Mouse (Mus musculus) liver, embryonic 14.5 days (tissue): Measurements from ENCODE around the gene Hist1h4f. TPM values are rescaled to one million over a fixed set of nuclear protein-coding genes. Genes with fewer than 3 reads are reported as not detected.
A peak's percentile ranks its signal among the peaks of the same experiment; 100 is the strongest.
"Not testable (repeated sequence)": the region's sequence is repeated elsewhere in the genome, so short reads cannot be mapped to it uniquely, and the experiment has no call there.

Experiments used
- ATAC-seq: fragments of 200-750 bp; cut with Nextera tagmentation; 2 replicates; pipeline ENCODE4 v1.8.0; 2017; ENCODE audit warnings: moderate number of reproducible peaks, mild to moderate bottlenecking, moderate library complexity; ENCODE audit not compliant: insufficient read depth
- DNase-seq, 3 experiments: peaks; one replicate each; pipeline ENCODE4 v3.0.0-alpha.2; 2012 to 2013; ENCODE audit warnings: low read depth in 3 of 3, low spot score in 3 of 3
- H3K27ac ChIP-seq: fragments of 300-500 bp; sonication (generic); 2 replicates; pipeline ENCODE4 v1.5.1; 2014; ENCODE audit warnings: moderate library complexity, mild to moderate bottlenecking, control low read depth, inconsistent platforms
- H3K27me3 ChIP-seq: fragments of 300-500 bp; sonication (generic); 2 replicates; pipeline ENCODE4 v1.6.1; 2014; ENCODE audit warnings: mild to moderate bottlenecking, low read length, moderate library complexity; ENCODE audit not compliant: control insufficient read depth, insufficient read depth
- H3K36me3 ChIP-seq: fragments of 300-500 bp; sonication (generic); replicated peaks from 2 replicates; pipeline ENCODE4 v1.6.1; 2014; ENCODE audit warnings: low read depth; ENCODE audit not compliant: control insufficient read depth, insufficient read depth
- H3K4me1 ChIP-seq, 2 experiments: fragments of 200-500 bp in 1 of 2; fragments of 300-500 bp in 1 of 2; sonication (generic) in 1 of 2; replicated peaks; 2 replicates each; pipeline ENCODE4 v1.6.1; 2012 to 2014; ENCODE audit warnings: antibody characterized with exemption in 1 of 2, inconsistent platforms in 1 of 2, low read length in 1 of 2; ENCODE audit not compliant: control insufficient read depth in 2 of 2, insufficient read depth in 2 of 2
- H3K4me2 ChIP-seq: fragments of 300-500 bp; sonication (generic); 2 replicates; pipeline ENCODE4 v1.6.1; 2014; ENCODE audit warnings: low read depth, mild to moderate bottlenecking, control low read depth, moderate library complexity
- H3K4me3 ChIP-seq, 2 experiments: fragments of 200-500 bp in 1 of 2; fragments of 300-500 bp in 1 of 2; sonication (generic) in 1 of 2; 2 replicates each; pipeline ENCODE4 v1.5.1; 2012 to 2014; ENCODE audit warnings: low read depth in 2 of 2, low read length in 2 of 2, mild to moderate bottlenecking in 2 of 2, control low read depth in 1 of 2, inconsistent platforms in 1 of 2, moderate library complexity in 1 of 2; ENCODE audit not compliant: insufficient read depth in 1 of 2
- H3K9ac ChIP-seq: fragments of 300-500 bp; sonication (generic); replicated peaks from 2 replicates; pipeline ENCODE4 v1.6.1; 2014; ENCODE audit warnings: mild to moderate bottlenecking, control low read depth, moderate library complexity
- H3K9me3 ChIP-seq: fragments of 300-500 bp; sonication (generic); 2 replicates; pipeline ENCODE4 v1.6.1; 2016; ENCODE audit warnings: low read length, mixed read lengths; ENCODE audit not compliant: control insufficient read depth
- CTCF ChIP-seq: IDR thresholded peaks from 2 replicates; pipeline ENCODE4 v1.5.1; 2016; ENCODE audit warnings: antibody characterized with exemption, low read depth, control low read depth
- EP300 ChIP-seq: IDR thresholded peaks from 2 replicates; pipeline ENCODE4 v1.6.1; 2016; ENCODE audit warnings: antibody characterized with exemption, low read depth
- WGBS: fragments of 180-500 bp; shearing (Covaris S2); extraction: QIAGEN DNeasy Blood & Tissue Kit; methylation state at CpG from one replicate; pipeline ENCODE4 v1.1.7; 2014; ENCODE audit not compliant: insufficient replicate concordance; 5-methylcytosine and 5-hydroxymethylcytosine counted together
- polyA plus RNA-seq, 2 experiments: library from polyadenylated mRNA; depleted of rRNA in 1 of 2; stranded (reverse) in 1 of 2; unstranded in 1 of 2; fragments of >200 nt; fragmentation: Nextera tagmentation in 1 of 2; extraction: Ambion mirVana in 1 of 2; gene quantifications; 2 replicates each; pipeline versions ENCODE4 v1.2.1 to v1.2.3; 2012 to 2014

The Hist1h4f gene
- polyA plus RNA-seq, 2 experiments = 0.75 to 17.8 TPM

DNA sequence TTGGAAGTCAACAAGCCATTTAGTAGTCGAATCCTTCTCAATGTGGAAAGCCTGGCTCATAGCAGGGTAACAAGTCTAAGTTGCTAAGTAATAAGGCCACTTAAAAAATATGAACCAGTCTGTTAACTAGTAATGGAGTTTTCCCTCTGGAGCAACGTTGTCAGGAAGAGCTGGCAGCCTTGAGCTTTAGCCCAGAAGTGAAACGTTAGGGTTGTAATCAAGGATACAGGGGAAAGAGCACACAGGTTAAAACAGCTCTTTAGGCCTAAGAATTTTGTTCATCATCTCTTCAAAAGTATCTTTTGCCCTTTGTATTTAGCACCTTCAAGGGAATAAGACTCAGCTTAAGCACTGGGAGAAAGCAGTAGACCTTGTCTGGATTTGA is 695 bp downstream of the Hist1h4f start:
- Histone ChIP-seq H3K4me2 (peak overlapping the region; percentile 66), H3K36me3 (no peaks in the 10 kb centered on the region), H3K4me1 (peaks cover 18 to 31% of the 10 kb centered on the region in 2 experiments), H3K27ac (peak overlapping the region; percentile 98), H3K9ac (peak overlapping the region; percentile 89), H3K4me3 (peak overlapping the region; percentile 58 to 61), H3K9me3 (no peaks in the 10 kb centered on the region), H3K27me3 (no peaks in the 10 kb centered on the region)
- TF ChIP-seq CTCF (no peak), EP300 (no peak)
- DNase-seq (peak in 1 of 3 experiments; percentile 74), ATAC-seq (peak; percentile 6; the same call in 1 of the 2 replicates)
- 2% methylated on average over 3 of the region's 3 CpGs for WGBS

DNA sequence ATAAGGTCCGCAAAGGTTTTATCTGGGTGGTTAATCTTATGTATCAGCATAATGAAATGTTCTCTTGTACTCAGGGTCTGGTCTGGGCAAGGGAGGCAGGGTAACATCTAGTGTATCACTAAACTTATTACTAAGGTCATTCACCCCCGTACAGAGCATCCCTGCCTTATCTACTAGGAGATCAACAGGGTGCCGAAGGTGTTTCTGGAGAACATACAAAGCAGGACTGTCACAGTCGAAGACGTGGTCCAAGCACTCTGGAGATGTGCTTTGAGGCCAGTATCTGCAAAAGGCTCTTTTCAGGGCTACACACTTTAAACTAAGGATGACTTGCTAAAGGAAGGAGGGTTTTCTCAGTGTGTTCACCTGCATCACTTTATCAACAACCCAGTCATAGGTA is 4.8 kb downstream of the Hist1h4f start:
- Histone ChIP-seq H3K27ac (peak overlapping the region; percentile 89), H3K9ac (peak overlapping the region; percentile 28; the same call in 1 of the 2 replicates), H3K9me3 (no peaks in the 10 kb centered on the region), H3K36me3 (no peaks in the 10 kb centered on the region), H3K4me3 (no peak overlapping the region), H3K27me3 (no peaks in the 10 kb centered on the region), H3K4me2 (peak overlapping the region; percentile 60), H3K4me1 (peaks cover 5 to 15% of the 10 kb centered on the region in 2 experiments)
- WGBS = 69% methylated on average over 5 of the region's 5 CpGs
- no peak for DNase-seq
- no peak for TF ChIP-seq EP300
- no peak for TF ChIP-seq CTCF
- ATAC-seq = no peak

DNA sequence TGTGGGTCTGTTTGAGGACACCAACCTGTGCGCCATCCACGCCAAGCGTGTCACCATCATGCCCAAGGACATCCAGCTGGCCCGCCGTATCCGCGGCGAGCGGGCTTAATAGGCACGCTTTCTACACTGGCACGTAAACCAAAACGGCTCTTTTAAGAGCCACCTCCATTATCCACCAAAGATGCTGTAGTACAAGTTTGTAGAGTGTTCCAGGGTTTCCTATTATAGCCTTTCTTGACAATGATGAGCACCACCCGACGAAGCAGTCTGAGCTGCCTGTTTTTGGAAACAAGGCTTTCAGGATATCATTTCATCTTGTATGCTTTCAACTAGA is 6.7 kb downstream of the Hist1h4f start:
- peak overlapping the region; percentile 97 for H3K27ac ChIP-seq
- not testable (repeated sequence) for DNase-seq, H3K36me3 ChIP-seq, H3K27me3 ChIP-seq, ATAC-seq, H3K9me3 ChIP-seq
- WGBS = 0% methylated on average over 11 of the region's 14 CpGs
- peak overlapping the region; percentile 90 for H3K4me2 ChIP-seq
- peak overlapping the region; percentile 55 to 59 for H3K4me3 ChIP-seq
- peaks cover 10 to 15% of the 10 kb centered on the region in 2 experiments for H3K4me1 ChIP-seq
- H3K9ac ChIP-seq = peak overlapping the region; percentile 86

DNA sequence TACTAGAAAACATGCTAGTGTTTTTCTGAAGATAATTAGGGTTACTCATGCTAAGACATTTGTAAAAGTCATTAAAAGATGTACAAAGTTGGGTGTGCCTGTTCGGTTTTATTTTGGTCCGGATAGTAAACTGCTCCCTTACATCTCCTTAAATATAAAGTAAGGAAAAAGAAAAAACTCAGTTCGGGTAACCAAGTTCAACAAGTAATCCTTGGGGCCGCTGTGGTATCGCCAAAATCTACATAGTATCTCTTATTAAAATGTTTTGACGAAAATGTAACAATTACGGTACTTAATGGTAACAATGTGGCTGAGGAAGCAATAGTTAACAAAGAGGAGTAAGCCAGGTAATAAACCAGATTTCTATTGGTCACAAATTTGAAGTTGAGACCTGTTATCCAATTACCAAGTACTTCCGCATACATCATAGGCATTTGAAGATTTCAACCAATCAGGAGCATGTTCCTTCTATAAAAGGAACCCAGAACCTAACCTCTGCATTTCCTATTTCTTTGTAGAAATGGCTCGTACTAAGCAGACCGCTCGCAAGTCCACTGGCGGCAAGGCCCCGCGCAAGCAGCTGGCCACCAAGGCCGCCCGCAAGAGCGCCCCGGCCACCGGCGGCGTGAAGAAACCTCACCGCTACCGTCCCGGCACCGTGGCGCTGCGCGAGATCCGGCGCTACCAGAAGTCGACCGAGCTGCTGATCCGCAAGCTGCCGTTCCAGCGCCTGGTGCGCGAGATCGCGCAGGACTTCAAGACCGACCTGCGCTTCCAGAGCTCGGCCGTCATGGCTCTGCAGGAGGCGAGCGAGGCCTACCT is 7.3 kb downstream of the Hist1h4f start, which contains the start of gene Hist1h3f:
Gene Hist1h3f, plus strand, starts transcription at position 88 of the 822 bp plus-strand sequence.
- H3K27me3 ChIP-seq = no peaks in the 10 kb centered on the region
- no peaks in the 10 kb centered on the region for H3K9me3 ChIP-seq
- peak within 1 kb of the TSS; percentile 96 for H3K9ac ChIP-seq
- peaks cover 5 to 15% of the 10 kb centered on the region in 2 experiments for H3K4me1 ChIP-seq
- peak within 1 kb of the TSS; percentile 66 to 75 for H3K4me3 ChIP-seq
- WGBS = under 1% methylated on average over 30 of the region's 45 CpGs
- peak within 1 kb of the TSS; percentile 99 for H3K27ac ChIP-seq
- no peaks in the 10 kb centered on the region for H3K36me3 ChIP-seq
- peak; percentile 77 for TF ChIP-seq EP300
- no peak; the same call in 1 of the 2 replicates for TF ChIP-seq CTCF
- peak; percentile 75 for ATAC-seq
- peak; percentile 93 to 94 (median 94) for DNase-seq
- peak within 1 kb of the TSS; percentile 90 for H3K4me2 ChIP-seq

DNA sequence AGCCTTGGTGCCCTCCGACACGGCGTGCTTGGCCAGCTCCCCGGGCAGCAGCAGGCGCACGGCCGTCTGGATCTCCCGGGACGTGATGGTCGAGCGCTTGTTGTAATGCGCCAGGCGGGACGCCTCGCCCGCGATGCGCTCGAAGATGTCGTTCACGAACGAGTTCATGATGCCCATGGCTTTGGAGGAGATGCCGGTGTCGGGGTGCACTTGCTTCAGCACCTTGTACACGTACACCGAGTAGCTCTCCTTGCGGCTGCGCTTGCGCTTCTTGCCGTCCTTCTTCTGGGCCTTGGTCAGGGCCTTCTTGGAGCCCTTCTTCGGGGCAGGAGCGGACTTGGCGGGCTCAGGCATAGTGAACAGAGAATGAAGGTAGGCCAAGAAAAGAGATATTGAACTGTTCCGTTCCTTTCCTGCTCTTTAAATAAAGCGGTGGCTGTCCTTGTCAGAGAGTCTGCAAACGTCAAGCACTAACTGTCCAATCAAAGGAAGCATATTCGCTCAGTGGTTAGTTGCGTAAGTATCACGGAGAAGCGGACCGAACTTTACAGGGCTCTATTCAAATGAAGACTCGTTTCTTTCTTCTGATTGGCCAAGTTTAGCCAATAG is 8.3 kb downstream of the Hist1h4f start, which contains the start of gene Hist1h2bh:
Gene Hist1h2bh, minus strand, starts transcription at position 394 of the 609 bp plus-strand sequence.
- H3K27me3 ChIP-seq, H3K9me3 ChIP-seq, H3K36me3 ChIP-seq: not testable (repeated sequence)
- Histone ChIP-seq H3K4me2 (peak within 1 kb of the TSS; percentile 90), H3K4me3 (peak within 1 kb of the TSS; percentile 66 to 75), H3K9ac (peak within 1 kb of the TSS; percentile 96), H3K27ac (peak within 1 kb of the TSS; percentile 99), H3K4me1 (peaks cover 7 to 17% of the 10 kb centered on the region in 2 experiments)
- TF ChIP-seq EP300 = peak; percentile 74
- ATAC-seq (peak; percentile 85), DNase-seq (peak; percentile 96 to 97 (median 97))
- WGBS = under 1% methylated on average over 28 of the region's 42 CpGs
